Mouse (Mus musculus): ENCODE data around the gene Tns1. TPM values are rescaled to one million over a fixed set of nuclear protein-coding genes. Genes with fewer than 3 reads are reported as not detected.

Gene Tns1
- polyA plus RNA-seq, 1 experiment from 2014 or later = 38.5 TPM

DNA sequence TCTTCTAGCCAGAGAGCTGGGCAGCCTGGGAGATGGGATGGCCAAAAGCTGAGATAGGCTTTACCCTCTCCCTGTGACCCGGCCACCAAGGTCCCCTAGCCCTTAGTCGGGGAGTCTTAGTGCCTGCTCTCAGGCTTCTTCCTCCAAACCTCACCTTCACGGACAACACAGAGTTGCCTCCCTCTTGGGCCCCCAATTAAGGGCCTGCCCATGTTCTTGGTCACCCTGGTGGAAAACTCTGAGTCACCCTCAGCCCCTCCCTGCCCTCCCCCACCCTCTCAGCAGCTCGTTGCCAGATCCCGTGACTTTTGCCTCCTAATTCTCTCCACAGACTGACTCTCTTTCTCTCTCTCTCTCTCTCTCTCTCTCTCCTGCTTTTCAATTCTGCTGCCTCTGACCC is 39.5 kb downstream of the Tns1 start:
- Histone ChIP-seq H3K9ac (no peak overlapping the region), H3K4me3 (no peak overlapping the region), H3K4me1 (peaks cover 72% of the 10 kb centered on the region), H3K36me3 (no peaks in the 10 kb centered on the region), H3K4me2 (no peak overlapping the region), H3K9me3 (no peaks in the 10 kb centered on the region), H3K27ac (peak overlapping the region; percentile 66; the same call in 1 of the 2 replicates), H3K27me3 (no peaks in the 10 kb centered on the region)
- 54% methylated on average over 5 of the region's 5 CpGs for WGBS
- no peak for ATAC-seq (ENCODE audit: insufficient number of reproducible peaks, insufficient read depth, low FRiP score, low TSS enrichment, low read depth)

DNA sequence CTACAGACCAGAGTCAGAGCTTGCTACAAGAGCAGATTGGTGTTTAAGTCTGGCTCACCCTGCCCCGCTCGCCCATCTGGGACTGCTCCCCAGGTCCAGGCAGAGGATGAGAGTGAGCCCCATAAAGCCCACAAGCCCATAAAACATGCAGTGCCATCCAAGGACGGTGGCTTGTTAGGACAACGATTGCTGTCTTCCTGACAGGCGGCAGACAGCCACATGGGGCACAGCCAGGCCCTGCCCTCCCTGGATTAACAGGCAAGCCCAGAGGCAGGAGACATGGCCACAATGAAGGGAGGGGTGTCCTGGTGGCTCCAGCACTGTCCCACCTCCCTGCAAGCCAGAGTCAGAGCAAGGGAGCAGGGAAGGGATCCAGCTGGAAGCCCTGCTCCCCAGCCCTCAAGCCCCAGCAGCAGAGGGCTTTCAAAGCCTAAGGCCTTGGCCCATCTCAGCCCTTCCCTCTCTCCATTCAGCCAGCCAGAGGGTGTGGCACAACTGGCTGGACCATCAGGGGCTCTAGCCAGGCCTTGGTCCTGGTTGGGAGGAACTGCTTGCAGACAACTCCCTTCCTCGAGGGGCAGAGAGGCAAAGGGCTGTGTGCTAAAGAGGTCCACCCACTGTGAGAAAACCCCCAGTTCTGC is 40.1 kb downstream of the Tns1 start:
- Histone ChIP-seq H3K9ac (0 out of 2 replicates have a peak overlapping the region, but pooled peaks have one; percentile 46), H3K27ac (peak overlapping the region; percentile 66), H3K9me3 (no peaks in the 10 kb centered on the region), H3K27me3 (no peaks in the 10 kb centered on the region), H3K36me3 (no peaks in the 10 kb centered on the region), H3K4me3 (no peak overlapping the region), H3K4me1 (peaks cover 66% of the 10 kb centered on the region), H3K4me2 (no peak overlapping the region; the same call in 1 of the 2 replicates)
- 62% methylated on average over 6 of the region's 6 CpGs for WGBS
- no peak for ATAC-seq (ENCODE audit: insufficient number of reproducible peaks, insufficient read depth, low FRiP score, low TSS enrichment, low read depth)

DNA sequence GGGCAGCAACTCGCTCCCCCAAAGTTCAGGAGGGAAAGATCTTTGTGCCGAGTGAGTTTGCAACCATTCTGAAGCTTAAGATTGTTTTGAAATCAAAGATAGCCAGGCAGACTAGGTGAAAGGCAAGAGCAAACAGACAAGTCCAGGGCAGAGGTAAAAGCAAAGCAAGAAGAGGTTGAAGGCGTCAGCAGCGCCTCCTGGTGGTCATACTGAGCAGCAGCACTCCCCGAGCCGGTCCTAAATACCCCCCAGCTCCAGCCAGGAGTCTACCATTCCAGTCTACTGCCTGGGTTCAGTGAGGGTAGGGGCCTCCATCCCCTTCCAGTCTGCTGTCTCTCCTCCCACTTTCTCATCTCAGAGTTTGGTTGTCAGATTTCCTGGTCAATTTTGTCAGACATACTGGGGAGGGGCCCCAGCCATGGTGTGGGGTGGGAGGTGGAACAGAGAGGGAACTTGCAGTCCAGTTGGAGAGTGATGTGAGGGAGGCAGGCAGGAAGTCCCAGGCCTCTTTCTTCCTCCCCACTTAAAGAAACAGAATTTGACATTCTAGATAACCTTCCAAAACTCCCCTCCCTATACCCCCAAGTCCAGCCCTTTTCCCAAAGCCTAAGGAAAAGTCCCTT is 41.3 kb downstream of the Tns1 start:
- no peak overlapping the region for H3K4me2 ChIP-seq
- H3K4me3 ChIP-seq = no peak overlapping the region
- no peaks in the 10 kb centered on the region for H3K9me3 ChIP-seq
- H3K36me3 ChIP-seq = peaks cover 11% of the 10 kb centered on the region; the same call in 1 of the 2 replicates
- H3K27ac ChIP-seq = no peak overlapping the region
- H3K27me3 ChIP-seq = no peaks in the 10 kb centered on the region
- no peak overlapping the region for H3K9ac ChIP-seq
- no peak for ATAC-seq (ENCODE audit: insufficient number of reproducible peaks, insufficient read depth, low FRiP score, low TSS enrichment, low read depth)
- peaks cover 54% of the 10 kb centered on the region for H3K4me1 ChIP-seq
- WGBS = 11% methylated on average over 6 of the region's 6 CpGs

DNA sequence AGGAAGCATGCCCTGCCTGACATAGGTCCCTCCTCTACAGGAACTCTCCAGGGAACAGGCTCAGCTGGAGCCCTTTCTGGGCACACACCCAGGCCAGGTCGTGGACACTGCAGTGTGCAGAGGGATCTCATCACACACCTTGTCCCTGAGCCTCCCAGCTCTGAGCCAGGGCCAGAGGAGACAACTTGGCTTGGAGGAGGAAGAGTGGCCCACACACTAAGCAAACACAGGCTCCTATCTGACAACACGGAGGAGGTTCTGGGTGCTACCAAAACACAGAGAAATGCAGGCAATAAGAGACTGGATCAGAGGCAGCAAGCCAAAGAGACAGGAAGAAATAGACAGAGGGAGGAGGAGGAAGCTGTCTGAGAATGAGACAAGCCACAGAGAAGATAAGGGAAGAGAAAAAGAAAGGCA is 42.7 kb downstream of the Tns1 start:
- H3K27ac ChIP-seq = no peak overlapping the region

DNA sequence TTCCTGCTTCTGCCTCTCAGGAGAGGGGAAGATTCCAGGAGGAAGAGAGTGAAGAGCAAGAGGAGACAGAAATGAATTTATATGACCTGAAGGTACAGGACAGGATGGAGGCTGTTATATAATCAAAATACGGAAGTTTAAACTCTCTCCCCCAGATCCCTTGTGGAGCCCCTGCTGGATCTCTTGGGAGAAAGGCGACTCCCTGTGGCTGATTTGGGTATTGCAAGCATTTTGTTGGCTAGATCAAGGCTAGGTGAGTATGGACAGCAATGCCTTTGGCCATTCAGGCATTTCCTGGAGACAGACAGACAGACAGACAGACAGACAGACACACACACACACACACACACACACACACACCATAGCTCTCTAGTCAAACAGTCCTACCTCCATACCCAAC is 46.9 kb downstream of the Tns1 start:
- Histone ChIP-seq H3K4me1 (peaks cover 12% of the 10 kb centered on the region), H3K36me3 (peaks cover 34% of the 10 kb centered on the region), H3K4me2 (no peak overlapping the region), H3K27me3 (no peaks in the 10 kb centered on the region), H3K4me3 (no peak overlapping the region), H3K27ac (no peak overlapping the region), H3K9ac (0 out of 2 replicates have a peak overlapping the region, but pooled peaks have one; percentile 32), H3K9me3 (no peaks in the 10 kb centered on the region)
- 5% methylated on average over 2 of the region's 2 CpGs for WGBS
- no peak for ATAC-seq (ENCODE audit: insufficient number of reproducible peaks, insufficient read depth, low FRiP score, low TSS enrichment, low read depth)

More for the DNA sequence above, 42.7 kb downstream of the Tns1 start:
- Histone ChIP-seq H3K4me3 (no peak overlapping the region), H3K27me3 (no peaks in the 10 kb centered on the region), H3K36me3 (peaks cover 15% of the 10 kb centered on the region; the same call in 1 of the 2 replicates), H3K4me1 (peaks cover 47% of the 10 kb centered on the region), H3K9me3 (no peaks in the 10 kb centered on the region), H3K4me2 (no peak overlapping the region), H3K9ac (no peak overlapping the region)
- 47% methylated on average over 2 of the region's 2 CpGs for WGBS
- no peak for ATAC-seq (ENCODE audit: insufficient number of reproducible peaks, insufficient read depth, low FRiP score, low TSS enrichment, low read depth)

DNA sequence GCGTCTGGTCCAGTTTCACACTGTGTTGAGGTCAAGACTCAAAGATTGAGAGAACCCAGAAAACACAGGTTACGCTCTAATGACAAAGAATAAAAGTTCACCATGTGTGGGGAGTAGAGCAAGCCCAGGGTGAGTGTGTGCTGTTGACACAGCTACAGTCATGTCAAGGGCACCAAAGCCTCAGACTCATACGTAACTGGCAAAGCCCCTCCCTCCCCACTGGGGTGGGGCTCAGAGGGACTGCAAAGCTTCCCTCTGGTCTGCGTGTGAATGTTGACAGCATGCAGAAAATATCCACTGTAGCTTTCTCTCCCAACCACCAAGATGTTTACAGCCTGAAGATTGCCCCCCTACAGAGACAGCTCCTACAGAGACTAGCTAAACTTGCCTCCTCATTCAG is 48.0 kb downstream of the Tns1 start:
- no peak overlapping the region for H3K27ac ChIP-seq
- H3K4me2 ChIP-seq = no peak overlapping the region
- peaks cover 34% of the 10 kb centered on the region for H3K36me3 ChIP-seq
- no peak for ATAC-seq (ENCODE audit: insufficient number of reproducible peaks, insufficient read depth, low FRiP score, low TSS enrichment, low read depth)
- H3K4me3 ChIP-seq = no peak overlapping the region
- H3K9me3 ChIP-seq = no peaks in the 10 kb centered on the region
- no peak overlapping the region for H3K9ac ChIP-seq
- H3K27me3 ChIP-seq = no peaks in the 10 kb centered on the region
- WGBS = 80% methylated on average over 4 of the region's 4 CpGs
- H3K4me1 ChIP-seq = peaks cover under 1% of the 10 kb centered on the region; the same call in 1 of the 2 replicates

DNA sequence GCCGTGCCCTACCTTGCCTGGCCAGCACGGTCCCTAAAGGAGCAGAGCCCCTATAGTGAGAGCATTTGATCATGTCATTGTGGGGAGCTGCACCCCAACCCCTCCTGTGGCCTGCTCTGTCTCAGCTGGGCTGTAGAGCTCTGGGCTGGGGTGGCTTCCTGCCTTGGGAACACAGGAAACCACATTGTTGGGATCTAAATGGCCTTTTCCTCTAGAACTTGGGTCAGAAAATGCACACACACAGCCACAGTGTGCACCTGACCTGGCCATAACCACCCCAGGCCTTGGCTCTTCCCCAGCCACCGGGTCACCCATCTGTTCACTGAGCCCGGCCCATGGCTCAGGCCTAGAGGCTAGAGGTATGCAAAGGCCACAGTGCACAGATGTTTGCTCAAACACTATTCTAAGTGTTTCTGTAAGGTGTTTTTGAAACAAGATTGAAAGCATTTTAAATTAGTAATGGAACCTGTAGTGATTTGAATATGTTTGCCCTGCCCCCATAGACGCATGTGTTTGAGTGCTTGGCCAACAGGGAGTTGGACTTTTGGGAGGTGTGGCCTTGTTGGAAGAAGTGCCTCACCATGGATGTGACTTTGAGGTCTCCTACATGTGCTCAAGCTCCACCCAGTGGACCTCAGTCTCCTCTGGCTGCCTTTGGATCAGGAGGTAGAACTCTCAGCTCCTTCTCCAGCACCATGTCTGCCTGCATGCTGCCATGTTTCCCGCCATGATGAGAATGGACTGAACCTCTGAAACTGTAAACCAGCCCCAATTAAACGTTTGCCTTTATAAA is 49.4 kb downstream of the Tns1 start:
- Histone ChIP-seq H3K36me3 (peaks cover 34% of the 10 kb centered on the region), H3K4me2 (no peak overlapping the region), H3K27ac (no peak overlapping the region), H3K4me1 (no peaks in the 10 kb centered on the region; the same call in 1 of the 2 replicates), H3K27me3 (no peaks in the 10 kb centered on the region), H3K4me3 (no peak overlapping the region), H3K9me3 (no peaks in the 10 kb centered on the region), H3K9ac (no peak overlapping the region)
- 89% methylated on average over 7 of the region's 7 CpGs for WGBS
- no peak for ATAC-seq (ENCODE audit: insufficient number of reproducible peaks, insufficient read depth, low FRiP score, low TSS enrichment, low read depth)

DNA sequence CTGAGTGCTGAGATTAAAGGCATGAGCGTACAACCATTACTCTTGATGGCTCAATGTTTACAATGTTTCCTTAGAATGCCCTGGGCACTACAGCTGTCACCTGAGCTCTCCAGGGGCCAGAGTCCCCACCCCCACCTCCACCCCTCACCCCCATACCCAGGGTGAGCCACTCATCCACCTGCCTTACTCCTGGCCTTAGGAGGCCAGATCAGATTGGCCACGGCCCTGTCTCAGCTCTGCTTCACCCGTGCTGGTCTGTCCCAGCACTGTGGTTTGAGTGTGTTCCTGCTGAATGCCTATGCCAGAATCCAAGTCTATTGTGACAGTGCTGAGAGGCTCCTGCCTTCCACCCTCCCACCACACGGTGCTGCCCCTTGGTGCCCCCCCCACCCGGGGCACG is 50.5 kb downstream of the Tns1 start:
- no peaks in the 10 kb centered on the region for H3K27me3 ChIP-seq
- no peak overlapping the region for H3K9ac ChIP-seq
- H3K4me2 ChIP-seq = no peak overlapping the region
- no peak overlapping the region for H3K4me3 ChIP-seq
- no peak for ATAC-seq (ENCODE audit: insufficient number of reproducible peaks, insufficient read depth, low FRiP score, low TSS enrichment, low read depth)
- H3K4me1 ChIP-seq = peaks cover 9% of the 10 kb centered on the region
- H3K27ac ChIP-seq = no peak overlapping the region
- no peaks in the 10 kb centered on the region for H3K9me3 ChIP-seq
- 65% methylated on average over 6 of the region's 6 CpGs for WGBS
- H3K36me3 ChIP-seq = peaks cover 32% of the 10 kb centered on the region

DNA sequence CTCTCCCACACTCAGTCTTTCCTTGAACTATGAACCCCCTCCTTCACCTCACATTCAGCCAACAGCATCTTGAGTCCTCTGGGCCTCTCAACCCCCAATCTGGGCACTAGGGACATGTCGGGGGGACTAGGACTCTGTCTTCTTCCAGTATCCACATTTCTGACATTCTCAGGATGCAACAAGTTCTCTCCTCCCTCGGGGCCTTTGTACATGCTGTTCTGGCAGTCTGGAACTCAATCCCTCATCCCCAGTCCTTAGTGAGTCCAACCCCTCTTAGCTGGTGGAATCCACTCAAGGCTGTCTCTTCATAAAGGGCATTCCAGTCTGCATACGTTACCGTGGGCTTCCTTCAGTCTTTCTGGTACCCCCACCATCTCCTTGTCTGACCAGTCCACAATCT is 53.5 kb downstream of the Tns1 start:
- Histone ChIP-seq H3K9me3 (no peaks in the 10 kb centered on the region), H3K9ac (no peak overlapping the region), H3K4me2 (no peak overlapping the region), H3K36me3 (peaks cover 21% of the 10 kb centered on the region), H3K4me1 (peaks cover 38% of the 10 kb centered on the region), H3K4me3 (no peak overlapping the region), H3K27me3 (no peaks in the 10 kb centered on the region), H3K27ac (no peak overlapping the region)
- 72% methylated on average over 4 of the region's 4 CpGs for WGBS
- ATAC-seq (ENCODE audit: insufficient number of reproducible peaks, insufficient read depth, low FRiP score, low TSS enrichment, low read depth) = no peak

DNA sequence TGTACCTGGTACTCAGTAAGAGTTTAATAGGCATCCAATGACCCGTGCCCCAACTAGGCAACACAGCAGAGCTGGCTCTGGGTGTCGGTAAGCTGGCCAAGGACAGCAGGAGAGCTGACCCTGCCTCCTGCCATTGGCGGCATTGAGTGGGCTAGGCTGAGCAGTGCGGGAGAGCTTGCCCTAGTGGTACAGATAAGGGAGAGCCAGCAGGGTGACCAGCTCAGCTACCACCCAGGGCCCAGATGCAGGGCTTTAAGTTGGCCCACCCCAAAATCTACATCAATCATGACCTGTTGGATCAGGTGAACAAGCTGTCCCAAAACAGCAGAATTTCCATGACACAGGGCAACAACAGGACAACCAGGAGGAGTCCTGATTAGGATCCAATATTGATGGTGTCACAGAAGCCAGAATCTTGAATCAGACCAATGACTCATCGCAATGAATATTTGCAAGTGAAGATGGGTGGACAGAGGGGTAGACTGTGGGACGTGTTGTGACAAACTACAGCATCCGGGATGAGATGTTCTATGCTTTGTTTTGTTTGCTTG is 54.2 kb downstream of the Tns1 start:
- Histone ChIP-seq H3K4me2 (no peak overlapping the region), H3K4me3 (no peak overlapping the region), H3K4me1 (peaks cover 38% of the 10 kb centered on the region), H3K27me3 (no peaks in the 10 kb centered on the region), H3K27ac (no peak overlapping the region), H3K9ac (no peak overlapping the region), H3K9me3 (no peaks in the 10 kb centered on the region), H3K36me3 (peaks cover 20% of the 10 kb centered on the region)
- WGBS = 80% methylated on average over 7 of the region's 7 CpGs
- no peak for ATAC-seq (ENCODE audit: insufficient number of reproducible peaks, insufficient read depth, low FRiP score, low TSS enrichment, low read depth)

DNA sequence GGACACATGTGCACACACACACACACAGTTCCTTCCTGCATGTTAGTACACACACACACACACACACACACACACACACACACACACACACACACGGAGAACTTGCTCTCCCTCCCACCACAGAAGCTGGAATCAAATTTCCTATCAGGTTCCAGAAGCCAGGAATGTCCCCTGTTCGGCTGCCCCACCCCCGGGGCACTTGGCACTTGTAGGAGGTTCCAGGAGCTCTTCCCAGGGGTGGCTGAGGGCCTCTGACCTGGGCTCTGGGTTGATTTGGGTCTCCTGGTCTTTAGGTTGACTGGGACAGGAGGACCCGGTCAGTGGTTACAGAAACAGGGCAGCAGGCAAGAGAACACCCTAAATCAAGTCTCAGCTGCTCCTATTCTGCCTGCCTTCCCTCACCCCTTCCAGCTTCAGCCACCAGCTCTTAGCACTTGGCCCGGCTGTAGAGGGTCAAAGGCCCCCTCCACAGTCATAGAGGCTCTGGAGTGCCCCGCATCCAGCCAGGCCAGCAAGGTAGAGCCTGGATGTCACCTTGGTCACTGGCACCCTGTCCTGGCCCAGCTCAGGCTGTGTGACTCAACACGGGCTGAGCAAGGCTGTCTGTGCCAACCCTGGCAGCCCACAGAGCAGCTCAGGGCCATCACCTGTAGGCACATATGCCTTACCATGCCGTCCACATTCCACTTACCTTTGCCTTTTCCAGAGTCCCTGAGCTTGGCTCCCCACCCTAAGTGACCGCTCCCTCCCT is 55.0 kb downstream of the Tns1 start:
- Histone ChIP-seq H3K4me3 (peak overlapping the region; percentile 51), H3K27ac (peak overlapping the region; percentile 91), H3K4me1 (peaks cover 38% of the 10 kb centered on the region), H3K36me3 (peaks cover 14% of the 10 kb centered on the region), H3K4me2 (peak overlapping the region; percentile 86), H3K9ac (peak overlapping the region; percentile 76; the same call in 1 of the 2 replicates), H3K27me3 (no peaks in the 10 kb centered on the region), H3K9me3 (no peaks in the 10 kb centered on the region)
- peak; percentile 6; the same call in 1 of the 2 replicates for ATAC-seq (ENCODE audit: insufficient number of reproducible peaks, insufficient read depth, low FRiP score, low TSS enrichment, low read depth)
- WGBS = 36% methylated on average over 9 of the region's 9 CpGs
